Mouse (Mus musculus) thymus, postnatal 0 days (tissue): ENCODE results near the gene Desi2. TPM values are rescaled to one million over a fixed set of nuclear protein-coding genes. Genes with fewer than 3 reads are reported as not detected.
"Not testable (repeated sequence)": the region's sequence is repeated elsewhere in the genome, so short reads cannot be mapped to it uniquely, and the experiment has no call there.

Experiments
- DNase-seq: peaks from one replicate; pipeline ENCODE4 v3.0.0-alpha.2; 2015; ENCODE audit warnings: low spot score
- polyA plus RNA-seq: library from polyadenylated mRNA; unstranded; fragments of >200 nt; fragmentation: Nextera tagmentation; extraction: Ambion mirVana; gene quantifications from 2 replicates; pipeline ENCODE4 v1.2.1, GENCODE M21; 2015

The Desi2 gene
- polyA plus RNA-seq, 1 experiment from 2014 or later: 29.1 TPM

- DNase-seq: no peak
Measured at GRCm38 (mm10) chr1:178258821-178259220, 71.6 kb downstream of the Desi2 start.

- not testable (repeated sequence) for DNase-seq
Measured at GRCm38 (mm10) chr1:178265381-178265780, 78.2 kb downstream of the Desi2 start.

GRCm38 (mm10) chr1:178270635-178271034, 83.4 kb downstream of the Desi2 start:
- no peak for DNase-seq

- DNase-seq: no peak
Measured at GRCm38 (mm10) chr1:178275174-178275730, 88.0 kb downstream of the Desi2 start.

GRCm38 (mm10) chr1:178275738-178276053, 88.5 kb downstream of the Desi2 start:
- no peak for DNase-seq

- DNase-seq: peak; percentile 56
Measured at GRCm38 (mm10) chr1:178276054-178276911, 89.1 kb downstream of the Desi2 start.

GRCm38 (mm10) chr1:178283314-178283713, 96.1 kb downstream of the Desi2 start:
- DNase-seq: not testable (repeated sequence)

GRCm38 (mm10) chr1:178283946-178284720, 96.9 kb downstream of the Desi2 start:
- no peak for DNase-seq

- no peak for DNase-seq
Measured at GRCm38 (mm10) chr1:178287601-178288176, 100.5 kb downstream of the Desi2 start.

- DNase-seq: no peak
Measured at GRCm38 (mm10) chr1:178291716-178292115, 104.5 kb downstream of the Desi2 start.

GRCm38 (mm10) chr1:178294051-178294450, 106.8 kb downstream of the Desi2 start:
- DNase-seq: no peak

- DNase-seq: not testable (repeated sequence)
Measured at GRCm38 (mm10) chr1:178301261-178301660, 114.0 kb downstream of the Desi2 start.

GRCm38 (mm10) chr1:178303425-178303824, 116.2 kb downstream of the Desi2 start:
- peak; percentile 71 for DNase-seq

Other genes starting within 250 kb of the Desi2 start
- 0.13 and 0.20 TPM in 2 replicates for gene Catspere2, start 204.0 kb upstream of the Desi2 start, polyA plus RNA-seq
- 195 and 218 TPM in 2 replicates for gene Cox20, start 131.7 kb downstream of the Desi2 start, polyA plus RNA-seq
- 398 and 450 TPM in 2 replicates for gene Hnrnpu, start 150.4 kb downstream of the Desi2 start, polyA plus RNA-seq
- gene Efcab2, start 218.7 kb downstream of the Desi2 start, polyA plus RNA-seq: 6.3 and 7.2 TPM in 2 replicates